Mouse (Mus musculus) heart, adult 9 months (tissue): ENCODE results near the gene Cntnap3.
"Not testable (repeated sequence)": the region's sequence is repeated elsewhere in the genome, so short reads cannot be mapped to it uniquely, and the experiment has no call there.

Experiments used
- DNase-seq, 2 experiments: peaks; one replicate each; pipeline ENCODE4 v3.0.0; 2022; ENCODE audit warnings: low spot score in 2 of 2

The Cntnap3 gene

DNA sequence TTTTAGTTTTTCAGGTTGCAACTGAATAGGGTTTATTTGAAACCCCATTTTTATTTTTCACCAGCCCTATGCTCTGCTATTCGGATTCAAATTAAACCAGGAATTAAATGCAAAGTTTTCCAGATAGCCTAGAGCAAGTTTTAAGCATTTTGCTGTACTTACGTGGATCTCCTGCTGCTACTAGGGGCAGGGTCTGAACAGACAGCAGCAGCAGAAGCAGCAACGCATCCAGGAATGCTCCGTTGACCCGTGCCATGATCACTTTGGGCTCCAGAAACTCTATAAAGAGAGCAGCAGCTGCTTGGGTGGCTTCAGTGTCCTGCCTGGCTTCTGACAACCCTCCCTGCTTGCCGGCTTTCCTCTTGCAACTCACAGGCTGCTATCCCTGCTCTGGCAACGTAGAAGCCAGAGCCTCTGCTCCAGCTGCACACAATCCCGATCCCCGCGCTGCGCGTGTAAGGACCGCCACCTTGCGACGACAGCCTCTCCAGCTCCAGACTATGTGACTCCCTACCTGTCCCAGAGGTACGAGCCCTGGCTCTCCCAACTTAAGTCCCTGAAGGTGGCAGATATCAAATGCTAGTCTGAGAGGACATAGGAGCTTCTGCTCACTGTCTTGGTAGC, at the start of gene Cntnap3:
Gene Cntnap3, minus strand, starts transcription at position 371 of the 624 bp plus-strand sequence.
- DNase-seq: no peak

DNA sequence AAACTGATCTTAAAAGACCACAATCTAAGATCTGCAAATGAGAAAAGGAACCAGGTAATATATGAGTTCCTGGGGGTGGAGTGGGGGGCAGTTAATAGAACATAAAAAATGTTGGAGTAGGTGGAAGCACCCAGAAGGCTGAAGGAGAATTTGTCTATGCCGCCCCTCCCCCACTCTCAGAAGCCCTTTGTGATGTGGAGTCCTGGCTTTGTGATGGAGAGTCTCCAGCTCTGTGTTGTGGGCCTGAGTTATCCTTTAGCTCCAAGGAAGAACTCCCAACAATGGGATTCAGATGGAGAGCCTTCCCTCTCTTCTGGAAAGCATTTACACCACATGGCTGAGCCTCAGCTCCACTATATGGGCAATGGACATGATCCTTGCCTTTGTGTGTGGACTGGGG, 13.4 kb upstream of the Cntnap3 start, which contains the start of gene Spata31:
Gene Spata31, plus strand, starts transcription at position 216 of the 400 bp plus-strand sequence.
- DNase-seq: no peak

DNA sequence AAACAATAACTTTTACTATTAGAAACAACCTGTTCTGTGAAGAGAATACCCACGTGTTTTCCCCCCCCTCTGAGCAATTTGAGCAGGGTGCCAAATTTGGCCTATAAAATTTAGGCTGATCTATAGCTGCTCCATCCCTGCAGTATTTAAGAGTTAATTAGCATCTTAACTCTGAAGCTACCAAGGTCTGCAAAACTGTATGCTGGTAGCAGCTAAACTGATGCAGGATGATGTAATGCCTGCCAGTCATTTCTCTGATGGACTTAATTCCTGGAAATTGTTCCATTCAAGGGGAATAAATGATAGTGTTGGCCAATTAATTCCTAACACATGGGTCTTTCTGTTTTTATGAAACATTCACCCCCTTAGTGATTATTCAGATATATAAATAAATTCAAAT, 623 bp downstream of the Cntnap3 start:
- no peak for DNase-seq

DNA sequence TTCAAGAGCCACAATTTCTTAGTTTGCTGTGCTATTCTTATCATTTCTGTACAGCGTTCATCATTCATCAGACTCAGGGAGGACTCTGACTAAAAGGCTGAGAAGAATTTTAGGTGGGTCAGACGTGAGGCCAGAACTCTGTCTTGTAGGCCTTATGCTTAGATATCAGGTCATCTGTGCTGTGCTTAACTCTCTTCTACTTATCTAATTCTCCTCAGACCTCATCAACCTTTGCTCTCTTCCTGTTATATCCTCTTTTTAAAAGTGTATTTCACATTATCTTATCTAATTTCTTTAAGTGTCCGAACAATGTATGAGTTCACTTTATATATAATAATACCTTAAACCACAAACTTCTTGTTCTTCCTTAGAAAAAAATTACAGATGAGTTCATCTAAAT, 38.4 kb downstream of the Cntnap3 start:
- DNase-seq: no peak

DNA sequence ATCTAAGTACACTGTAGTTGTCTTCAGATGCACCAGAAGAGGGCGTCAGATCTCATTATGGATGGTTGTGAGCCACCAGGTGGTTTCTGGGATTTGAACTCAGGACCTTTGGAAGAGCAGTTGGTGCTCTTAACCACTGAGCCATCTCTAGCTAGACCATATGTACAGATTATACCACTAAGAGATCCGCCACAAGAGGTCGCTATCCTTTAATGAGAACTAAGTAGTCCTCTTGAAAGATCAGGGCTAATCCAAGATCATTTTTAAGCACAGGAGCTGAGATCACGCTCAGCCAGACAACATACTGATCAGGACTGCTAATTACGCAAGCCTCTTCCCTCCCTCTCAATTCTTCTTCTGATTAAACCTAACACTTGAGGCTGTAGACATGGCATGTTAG, 78.9 kb downstream of the Cntnap3 start:
- not testable (repeated sequence) for DNase-seq

DNA sequence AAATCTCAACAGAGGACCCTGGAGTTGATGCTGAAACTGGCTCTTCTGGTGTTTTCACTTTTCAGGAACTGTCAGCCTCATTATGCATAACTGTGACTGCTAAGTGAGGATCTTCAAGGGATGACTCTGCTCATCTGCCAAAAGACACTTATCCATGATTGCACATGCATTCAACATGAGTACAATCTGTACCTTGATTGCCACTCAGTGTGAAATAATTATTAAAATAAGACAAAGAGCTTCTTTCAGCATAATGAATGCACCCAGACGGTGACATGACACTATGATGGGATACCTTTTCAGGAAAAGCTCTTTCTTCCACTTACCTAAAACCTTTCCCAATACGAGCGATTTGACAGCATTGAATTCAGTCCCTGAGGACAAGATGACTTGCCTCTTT, 158.4 kb downstream of the Cntnap3 start:
- no peak for DNase-seq

DNA sequence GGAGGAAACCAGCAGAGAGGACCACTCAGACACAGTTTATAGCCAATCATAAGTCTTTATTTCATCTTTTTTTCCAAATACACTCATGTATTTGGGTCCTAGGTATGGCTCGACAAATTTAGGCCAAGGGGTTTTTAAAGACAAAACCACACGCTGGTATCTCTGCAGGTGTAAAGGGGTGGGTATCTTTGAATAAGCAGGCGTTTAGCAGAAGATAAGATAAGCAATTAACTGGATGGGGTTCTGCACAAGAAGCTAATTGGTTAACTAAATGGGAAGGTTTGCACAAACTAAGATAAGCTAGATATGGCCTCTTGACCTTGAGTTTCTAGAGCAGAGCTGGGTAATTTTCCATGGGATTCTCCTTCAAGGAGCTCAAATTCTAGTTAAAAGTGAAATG, 171.5 kb downstream of the Cntnap3 start:
- DNase-seq: no peak

DNA sequence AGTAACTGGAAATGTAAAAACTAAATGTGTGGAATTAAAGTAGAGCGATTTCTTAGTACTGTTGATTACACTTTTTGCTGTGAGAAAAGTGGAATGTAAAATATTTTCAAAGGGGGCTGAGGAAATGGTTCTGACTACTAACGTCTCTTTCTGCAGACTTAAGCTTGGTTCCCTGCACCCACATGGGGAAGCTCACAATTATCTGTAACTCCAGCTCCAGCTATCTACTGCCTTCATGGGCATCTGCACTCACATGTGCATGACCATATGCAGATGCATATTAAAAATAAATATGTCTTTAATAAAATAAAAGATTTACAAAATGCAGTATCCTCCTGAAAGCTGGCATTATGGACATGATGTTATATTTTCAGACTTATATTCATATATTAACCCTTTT, 187.0 kb downstream of the Cntnap3 start:
- no peak for DNase-seq

DNA sequence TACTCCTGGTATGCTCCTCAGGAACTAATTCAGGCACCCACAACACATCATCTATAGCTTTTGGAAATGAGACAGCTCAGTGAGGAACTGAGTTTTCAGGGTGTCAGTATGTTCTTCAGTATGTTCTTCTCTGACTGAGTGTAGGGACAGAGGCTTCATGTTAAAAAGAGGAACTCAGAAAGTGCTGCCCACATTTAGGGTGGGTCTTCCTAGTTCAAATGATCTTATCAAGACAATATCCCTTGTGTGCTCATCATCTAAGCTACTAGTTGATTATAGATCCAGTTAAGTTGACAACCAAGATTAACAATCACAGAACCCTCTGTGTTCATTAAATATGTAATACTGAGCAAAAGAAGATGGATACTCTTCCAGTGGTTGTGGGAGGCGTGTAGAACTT, 211.3 kb downstream of the Cntnap3 start:
- no peak for DNase-seq
